Mouse (Mus musculus) embryonic facial prominence, embryonic 12.5 days (tissue): ENCODE data around the gene Camk2d. TPM values are rescaled to one million over a fixed set of nuclear protein-coding genes. Genes with fewer than 3 reads are reported as not detected.

Experiments
- ATAC-seq: fragments of 200-750 bp; cut with Nextera tagmentation; 2 replicates; pipeline ENCODE4 v1.8.0; 2017; ENCODE audit not compliant: insufficient number of reproducible peaks, insufficient read depth, low FRiP score, low TSS enrichment
- H3K27ac ChIP-seq: fragments of 300-500 bp; sonication (generic); 2 replicates; pipeline ENCODE4 v1.5.1; 2016; ENCODE audit warnings: mild to moderate bottlenecking
- H3K27me3 ChIP-seq: fragments of 300-500 bp; sonication (generic); 2 replicates; pipeline ENCODE4 v1.6.1; 2016; ENCODE audit warnings: mild to moderate bottlenecking, moderate library complexity
- H3K36me3 ChIP-seq: fragments of 300-500 bp; sonication (generic); 2 replicates; pipeline ENCODE4 v1.6.1; 2016; ENCODE audit warnings: mild to moderate bottlenecking
- H3K4me1 ChIP-seq: fragments of 300-500 bp; sonication (generic); 2 replicates; pipeline ENCODE4 v1.6.1; 2016
- H3K4me2 ChIP-seq: fragments of 300-500 bp; sonication (generic); replicated peaks from 2 replicates; pipeline ENCODE4 v1.6.1; 2016; ENCODE audit warnings: mild to moderate bottlenecking, moderate library complexity
- H3K4me3 ChIP-seq: fragments of 300-500 bp; sonication (generic); 2 replicates; pipeline ENCODE4 v1.5.1; 2016; ENCODE audit warnings: mild to moderate bottlenecking
- H3K9ac ChIP-seq: fragments of 300-500 bp; sonication (generic); 2 replicates; pipeline ENCODE4 v1.6.1; 2016; ENCODE audit warnings: mild to moderate bottlenecking, moderate library complexity
- H3K9me3 ChIP-seq: fragments of 300-500 bp; sonication (generic); 2 replicates; pipeline ENCODE4 v1.6.1; 2016; ENCODE audit warnings: mild to moderate bottlenecking, moderate library complexity
- WGBS: fragments of 180-500 bp; shearing (Covaris S2); methylation state at CpG from one replicate; pipeline ENCODE4 v1.1.7; 2016; 5-methylcytosine and 5-hydroxymethylcytosine counted together
- polyA plus RNA-seq: library from polyadenylated mRNA; unstranded; fragments of >200 nt; fragmentation: Nextera tagmentation; extraction: Ambion mirVana; gene quantifications from 2 replicates; pipeline ENCODE4 v1.2.1, GENCODE M21; 2016

The Camk2d gene
- polyA plus RNA-seq, 1 experiment from 2014 or later: 25.0 TPM

GRCm38 (mm10) chr3:126844809-126845208 is 248.7 kb downstream of the Camk2d start:
- 0 out of 2 replicates have a peak, but pooled peaks cover 6% of the 10 kb centered on the region for H3K36me3 ChIP-seq
- WGBS: 89% methylated on average over 7 of the region's 7 CpGs
- ATAC-seq: no peak
- H3K4me2 ChIP-seq: no peak overlapping the region
- no peaks in the 10 kb centered on the region for H3K9me3 ChIP-seq
- H3K4me3 ChIP-seq: no peak overlapping the region
- no peak overlapping the region for H3K9ac ChIP-seq
- H3K27ac ChIP-seq: no peak overlapping the region
- no peaks in the 10 kb centered on the region for H3K4me1 ChIP-seq
- H3K27me3 ChIP-seq: no peaks in the 10 kb centered on the region

- Histone ChIP-seq H3K9me3 (no peaks in the 10 kb centered on the region), H3K27ac (no peak overlapping the region), H3K36me3 (no peaks in the 10 kb centered on the region), H3K9ac (no peak overlapping the region), H3K4me3 (no peak overlapping the region), H3K4me1 (no peaks in the 10 kb centered on the region), H3K27me3 (no peaks in the 10 kb centered on the region), H3K4me2 (no peak overlapping the region)
- 95% methylated on average over 1 of the region's 1 CpGs for WGBS
- no peak for ATAC-seq
These were observed 252.0 kb downstream of the Camk2d start for GRCm38 (mm10) chr3:126848081-126848480.

GRCm38 (mm10) chr3:126860442-126860841 is 264.3 kb downstream of the Camk2d start:
- H3K27me3 ChIP-seq: no peaks in the 10 kb centered on the region
- no peaks in the 10 kb centered on the region for H3K4me1 ChIP-seq
- H3K36me3 ChIP-seq: no peaks in the 10 kb centered on the region
- no peak overlapping the region for H3K9ac ChIP-seq
- H3K4me2 ChIP-seq: no peak overlapping the region
- no peaks in the 10 kb centered on the region for H3K9me3 ChIP-seq
- no peak overlapping the region for H3K27ac ChIP-seq
- no peak overlapping the region for H3K4me3 ChIP-seq
- ATAC-seq: no peak

GRCm38 (mm10) chr3:126869561-126869960 is 273.5 kb downstream of the Camk2d start:
- ATAC-seq: no peak
- 87% methylated on average over 3 of the region's 3 CpGs for WGBS
- H3K4me1 ChIP-seq: no peaks in the 10 kb centered on the region

GRCm38 (mm10) chr3:126870688-126871087 is 274.6 kb downstream of the Camk2d start:
- Histone ChIP-seq H3K27ac (no peak overlapping the region), H3K9ac (no peak overlapping the region), H3K36me3 (no peaks in the 10 kb centered on the region), H3K9me3 (no peaks in the 10 kb centered on the region), H3K4me3 (no peak overlapping the region), H3K27me3 (no peaks in the 10 kb centered on the region), H3K4me2 (no peak overlapping the region), H3K4me1 (no peaks in the 10 kb centered on the region)
- no peak for ATAC-seq
- 89% methylated on average over 1 of the region's 1 CpGs for WGBS

More at GRCm38 (mm10) chr3:126869561-126869960, 273.5 kb downstream of the Camk2d start:
- Histone ChIP-seq H3K27me3 (no peaks in the 10 kb centered on the region), H3K9me3 (no peaks in the 10 kb centered on the region), H3K36me3 (no peaks in the 10 kb centered on the region), H3K4me3 (no peak overlapping the region), H3K4me2 (no peak overlapping the region), H3K9ac (no peak overlapping the region), H3K27ac (no peak overlapping the region)

GRCm38 (mm10) chr3:126878233-126878632 is 282.1 kb downstream of the Camk2d start:
- no peak for ATAC-seq
- H3K27ac ChIP-seq: no peak overlapping the region
- H3K27me3 ChIP-seq: no peaks in the 10 kb centered on the region
- H3K9me3 ChIP-seq: no peaks in the 10 kb centered on the region
- no peaks in the 10 kb centered on the region for H3K36me3 ChIP-seq
- no peaks in the 10 kb centered on the region for H3K4me1 ChIP-seq
- H3K4me3 ChIP-seq: no peak overlapping the region
- H3K4me2 ChIP-seq: no peak overlapping the region
- 39% methylated on average over 1 of the region's 1 CpGs for WGBS
- H3K9ac ChIP-seq: no peak overlapping the region

- H3K4me3 ChIP-seq: no peak overlapping the region
- 74% methylated on average over 4 of the region's 4 CpGs for WGBS
- no peaks in the 10 kb centered on the region for H3K9me3 ChIP-seq
- H3K9ac ChIP-seq: no peak overlapping the region
- H3K27ac ChIP-seq: no peak overlapping the region
- no peaks in the 10 kb centered on the region for H3K4me1 ChIP-seq
- no peaks in the 10 kb centered on the region for H3K36me3 ChIP-seq
- no peaks in the 10 kb centered on the region for H3K27me3 ChIP-seq
- no peak for ATAC-seq
- H3K4me2 ChIP-seq: no peak overlapping the region
These were observed 290.0 kb downstream of the Camk2d start for GRCm38 (mm10) chr3:126886090-126886489.

GRCm38 (mm10) chr3:126886644-126887043 is 290.5 kb downstream of the Camk2d start:
- Histone ChIP-seq H3K4me3 (no peak overlapping the region), H3K9me3 (no peaks in the 10 kb centered on the region), H3K27ac (no peak overlapping the region), H3K9ac (no peak overlapping the region), H3K4me2 (no peak overlapping the region), H3K4me1 (no peaks in the 10 kb centered on the region), H3K27me3 (no peaks in the 10 kb centered on the region), H3K36me3 (no peaks in the 10 kb centered on the region)
- no peak for ATAC-seq
- 81% methylated on average over 4 of the region's 4 CpGs for WGBS

Other genes with a start within 250 kb of the Camk2d start
- 1.1 TPM in 2 replicates for gene Arsj, start 232.6 kb upstream of the Camk2d start, polyA plus RNA-seq